Mouse (Mus musculus) ZHBTc4 (cell line): ENCODE data around the gene Cobl.

Experiments used
- DNase-seq: peaks from one replicate; pipeline ENCODE4 v3.0.0-alpha.2; 2011; ENCODE audit warnings: low read depth, low spot score

The Cobl gene

GRCm38 (mm10) chr11:12464181-12465162 is at the start of gene Cobl:
Gene Cobl (minus strand): TSS chr11:12464960.
- DNase-seq: peak; percentile 85

- no peak for DNase-seq
These were observed 49.0 kb upstream of the Cobl start for GRCm38 (mm10) chr11:12513796-12514195.

GRCm38 (mm10) chr11:12506371-12506890 is 41.7 kb upstream of the Cobl start:
- DNase-seq: no peak

GRCm38 (mm10) chr11:12503756-12504155 is 39.0 kb upstream of the Cobl start:
- DNase-seq: no peak

- no peak for DNase-seq
These were observed 37.0 kb upstream of the Cobl start for GRCm38 (mm10) chr11:12501721-12502120.

- DNase-seq: no peak
These were observed 29.0 kb upstream of the Cobl start for GRCm38 (mm10) chr11:12493791-12494190.

- DNase-seq: no peak
These were observed 15.2 kb upstream of the Cobl start for GRCm38 (mm10) chr11:12479856-12480403.

GRCm38 (mm10) chr11:12474299-12474935 is 9.7 kb upstream of the Cobl start:
- DNase-seq: peak; percentile 13

GRCm38 (mm10) chr11:12473625-12474298 is 9.0 kb upstream of the Cobl start:
- DNase-seq: no peak

GRCm38 (mm10) chr11:12469638-12470037 is 4.9 kb upstream of the Cobl start:
- peak; percentile 80 for DNase-seq

GRCm38 (mm10) chr11:12468661-12469060 is 3.9 kb upstream of the Cobl start:
- DNase-seq: no peak

GRCm38 (mm10) chr11:12467836-12468235 is 3.1 kb upstream of the Cobl start:
- DNase-seq: peak; percentile 61

- DNase-seq: peak; percentile 93
These were observed 2.5 kb upstream of the Cobl start for GRCm38 (mm10) chr11:12467217-12467616.

GRCm38 (mm10) chr11:12466606-12467005 is 1.8 kb upstream of the Cobl start:
- DNase-seq: peak; percentile 46

- peak; percentile 52 for DNase-seq
These were observed 469 bp upstream of the Cobl start for GRCm38 (mm10) chr11:12465229-12465628.

GRCm38 (mm10) chr11:12463615-12464170 is 1.1 kb downstream of the Cobl start:
- DNase-seq: no peak

GRCm38 (mm10) chr11:12459781-12460581 is 4.8 kb downstream of the Cobl start:
- peak; percentile 73 for DNase-seq

GRCm38 (mm10) chr11:12458814-12459213 is 5.9 kb downstream of the Cobl start:
- DNase-seq: no peak

- DNase-seq: no peak
These were observed 6.4 kb downstream of the Cobl start for GRCm38 (mm10) chr11:12458392-12458791.

- DNase-seq: no peak
These were observed 16.7 kb downstream of the Cobl start for GRCm38 (mm10) chr11:12448101-12448500.
